15 mouse cellular contexts compared by ENCODE assay signal in the genomic region with DNA sequence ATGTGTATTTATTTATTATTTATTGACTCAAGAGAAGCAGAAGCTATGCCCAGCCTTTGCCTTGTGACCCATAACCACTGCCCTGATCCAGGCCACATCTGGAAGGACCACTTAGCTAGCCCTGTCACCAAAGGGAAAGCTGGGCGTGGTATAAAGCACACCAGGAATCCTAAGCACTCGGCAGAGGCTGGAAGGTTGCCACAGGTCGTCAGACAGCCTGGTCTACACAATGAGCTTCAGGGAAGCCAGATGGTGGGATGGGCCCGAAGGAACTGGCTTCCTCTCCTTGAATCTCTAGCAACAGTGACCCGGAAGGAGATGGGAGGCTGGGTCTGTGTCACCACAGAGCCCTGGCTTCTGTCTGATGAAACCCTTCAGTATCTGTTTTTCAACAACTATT. TPM values are rescaled to one million over a fixed set of nuclear protein-coding genes. Genes with fewer than 3 reads are reported as not detected.
DNase-seq lines count a peak whose midpoint lies in the region.
"Had no signal": no experiment of that assay in that cellular context is flagged by ENCODE, and none has a peak within 500 bp of the region (broad histone marks: within the 10 kb centered on the region; RNA-seq: fewer than 3 reads in every experiment).

No protein-coding gene starts in this region.

- peak; percentile 98 for DNase-seq in heart, adult 11 months
- no peak for DNase-seq in heart, embryonic 10.5 days (ENCODE audit: low spot score)
- DNase-seq in NIH3T3 (ENCODE audit: low read depth): peak; percentile 61
- peak; percentile 32 for DNase-seq in heart, postnatal 25 days (ENCODE audit: low spot score)
- peak; percentile 73 to 82 for DNase-seq in kidney, postnatal 4 days
- no peak for DNase-seq in hindbrain, embryonic 10.5 days (ENCODE audit: low spot score)
- no peak for DNase-seq in frontal cortex, postnatal 10 days (ENCODE audit: low spot score in 2 of 2)
- DNase-seq in thymus, postnatal 10 days (ENCODE audit: low spot score in 2 of 2): no peak
- DNase-seq: adrenal gland, postnatal 25 days; cerebellum, adult 8-10 months; layer of hippocampus, postnatal 36 days had no signal

- H3K9me3 ChIP-seq in heart, embryonic 10.5 days: no peaks in the 10 kb centered on the region
- no peaks in the 10 kb centered on the region for H3K9me3 ChIP-seq in hindbrain, embryonic 10.5 days
- H3K9me3 ChIP-seq: stomach, embryonic 15.5 days had no signal

- H3K36me3 ChIP-seq in heart, embryonic 10.5 days: peaks cover 43% of the 10 kb centered on the region
- peaks cover 9% of the 10 kb centered on the region for H3K36me3 ChIP-seq in hindbrain, embryonic 10.5 days

- intact Hi-C loops in heart, postnatal 25 days (cut with DNase I): no loop called here

- H3K4me3 ChIP-seq in heart, embryonic 10.5 days: no peak overlapping the region
- H3K4me3 ChIP-seq in hindbrain, embryonic 10.5 days: no peak overlapping the region
- H3K4me3 ChIP-seq: myocyte; stomach, embryonic 15.5 days had no signal

- H3K4me1 ChIP-seq in heart, embryonic 10.5 days: peaks cover 26% of the 10 kb centered on the region; the same call in 1 of the 2 replicates
- H3K4me1 ChIP-seq in hindbrain, embryonic 10.5 days (replicated peaks): no peaks in the 10 kb centered on the region

- no peak overlapping the region for H3K27ac ChIP-seq in heart, embryonic 10.5 days
- H3K27ac ChIP-seq in hindbrain, embryonic 10.5 days: no peak overlapping the region
- H3K27ac ChIP-seq: stomach, embryonic 15.5 days had no signal

- H3K27me3 ChIP-seq in heart, embryonic 10.5 days (ENCODE audit: insufficient read depth, poor library complexity, severe bottlenecking): no peaks in the 10 kb centered on the region
- no peaks in the 10 kb centered on the region for H3K27me3 ChIP-seq in hindbrain, embryonic 10.5 days (ENCODE audit: insufficient read depth, poor library complexity, severe bottlenecking)
- H3K27me3 ChIP-seq: stomach, embryonic 15.5 days had no signal

- 44% methylated on average over 5 of the region's 5 CpGs for WGBS in heart, embryonic 10.5 days
- WGBS in hindbrain, embryonic 10.5 days: 60% methylated on average over 5 of the region's 5 CpGs

RNA-seq across cellular contexts. Expression of gene Il17c, which starts 1.8 kb away (rescaled TPM):
- not detected in 2 replicates for polyA plus RNA-seq in heart, embryonic 10.5 days (2016; fragmentation: Nextera tagmentation; extraction: Ambion mirVana)
- total RNA-seq in heart, postnatal 25 days (2021): not detected
- not detected in 2 replicates for polyA plus RNA-seq in hindbrain, embryonic 10.5 days (2016; fragmentation: Nextera tagmentation; extraction: Ambion mirVana)
- total RNA-seq: adrenal gland, postnatal 25 days; hematopoietic stem cell, adult 5-6 weeks; layer of hippocampus, postnatal 36 days had no signal
- polyA plus RNA-seq: lung, embryonic 16.5 days; myocyte; stomach, embryonic 15.5 days had no signal

RNA-seq across cellular contexts. Expression of gene Cyba, which starts 9.1 kb away (rescaled TPM):
- polyA plus RNA-seq in heart, embryonic 10.5 days (2016; fragmentation: Nextera tagmentation; extraction: Ambion mirVana): 185 and 214 TPM in 2 replicates
- 10 to 100 TPM; 39.4 to 45.3 TPM for total RNA-seq in heart, postnatal 25 days (2021)
- 75.4 and 76.6 TPM in 2 replicates for polyA plus RNA-seq in hindbrain, embryonic 10.5 days (2016; fragmentation: Nextera tagmentation; extraction: Ambion mirVana)
- polyA plus RNA-seq: myocyte had no signal

RNA-seq across cellular contexts. Expression of gene Mvd, which starts 19.6 kb away (rescaled TPM):
- 41.7 and 43.8 TPM in 2 replicates for polyA plus RNA-seq in heart, embryonic 10.5 days (2016; fragmentation: Nextera tagmentation; extraction: Ambion mirVana)
- total RNA-seq in heart, postnatal 25 days (2021): 1 to 10 TPM; 5.3 to 5.7 TPM
- polyA plus RNA-seq in hindbrain, embryonic 10.5 days (2016; fragmentation: Nextera tagmentation; extraction: Ambion mirVana): 61.8 and 65.1 TPM in 2 replicates

RNA-seq across cellular contexts. Expression of gene Snai3, which starts 36.9 kb away (rescaled TPM):
- 2.3 and 6.6 TPM in 2 replicates for polyA plus RNA-seq in heart, embryonic 10.5 days (2016; fragmentation: Nextera tagmentation; extraction: Ambion mirVana)
- 1 to 10 TPM; 2.5 to 2.7 TPM for total RNA-seq in heart, postnatal 25 days (2021)
- 0.16 TPM in 1 of 2 replicates, not detected in the other for polyA plus RNA-seq in hindbrain, embryonic 10.5 days (2016; fragmentation: Nextera tagmentation; extraction: Ambion mirVana)
- total RNA-seq: adrenal gland, postnatal 25 days; hematopoietic stem cell, adult 5-6 weeks; layer of hippocampus, postnatal 36 days had no signal

RNA-seq across cellular contexts. Expression of gene Zc3h18, which starts 47.2 kb away (rescaled TPM):
- 47.4 and 51.0 TPM in 2 replicates for polyA plus RNA-seq in heart, embryonic 10.5 days (2016; fragmentation: Nextera tagmentation; extraction: Ambion mirVana)
- 10 to 100 TPM; 20.1 to 21.8 TPM for total RNA-seq in heart, postnatal 25 days (2021)
- 67.6 and 75.0 TPM in 2 replicates for polyA plus RNA-seq in hindbrain, embryonic 10.5 days (2016; fragmentation: Nextera tagmentation; extraction: Ambion mirVana)

Comparison
In these comparisons a context has a peak if more than half of its experiments do, and no peak if none do; other contexts are left out.
1. DNase-seq: peak in heart, adult 11 months (single experiment), NIH3T3 (single experiment), heart, postnatal 25 days (single experiment) and kidney, postnatal 4 days (2 of 2); none in heart, embryonic 10.5 days (single experiment), hindbrain, embryonic 10.5 days (single experiment), frontal cortex, postnatal 10 days (0 of 2) and thymus, postnatal 10 days (0 of 2).